Mouse (Mus musculus): Measurements from ENCODE around the gene Lss. TPM values are rescaled to one million over a fixed set of nuclear protein-coding genes. Genes with fewer than 3 reads are reported as not detected.
A peak's percentile ranks its signal among the peaks of the same experiment; 100 is the strongest.

The Lss gene
- total RNA-seq (2021): 10 to 100 TPM; 45.2 to 48.6 TPM

DNA sequence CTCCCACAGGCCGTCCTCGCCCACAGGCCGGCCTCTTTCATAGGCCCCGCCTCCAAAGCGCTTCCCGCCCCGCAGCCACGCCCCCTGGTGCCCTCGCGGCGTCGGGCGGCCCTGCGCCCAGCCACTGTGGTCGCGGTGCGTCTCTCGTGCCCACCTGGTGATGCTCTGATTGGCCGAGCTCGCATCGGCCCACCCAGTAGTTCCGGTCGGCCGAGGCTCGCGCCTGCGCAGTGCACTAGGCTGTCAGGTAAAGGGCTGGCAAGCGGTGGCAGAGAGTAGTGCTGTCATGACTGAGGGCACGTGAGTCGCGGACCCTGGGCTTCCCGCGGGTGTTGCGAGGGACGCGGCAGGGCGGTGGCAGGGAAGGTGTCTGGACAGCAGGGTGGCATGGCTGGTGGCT, at the start of gene Lss:
Lss (plus strand) TSS at position 214 of the 400 bp plus-strand sequence.
- DNase-seq (ENCODE audit: low spot score in 2 of 2): peak; percentile 97
- intact Hi-C loops (cut with DNase I): loop anchor here (5.0 kb wide), 1 partner anchor 201 kb away; no protein-coding TSS in a partner anchor

DNA sequence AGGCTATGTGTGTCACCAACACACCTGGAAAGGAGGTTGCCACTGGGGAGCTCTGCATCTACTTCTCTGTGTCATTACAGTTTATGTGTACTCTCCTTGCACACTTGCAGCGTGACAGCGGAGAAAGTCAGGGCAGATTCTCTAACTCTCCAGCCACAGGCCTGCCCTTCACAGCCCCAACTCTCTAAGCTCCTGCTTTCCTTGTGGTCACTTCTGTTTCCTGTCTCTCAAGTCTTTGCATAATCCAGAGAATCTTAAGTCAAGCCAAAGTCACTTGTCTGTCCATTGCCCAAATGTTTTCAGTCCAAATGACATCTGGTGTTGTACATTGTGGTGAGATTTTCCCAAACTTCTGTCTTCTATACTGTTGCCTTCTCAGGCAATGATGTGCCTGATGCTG, 45.1 kb upstream of the Lss start:
- intact Hi-C loops (cut with DNase I): no loop called here
- no peak for DNase-seq (ENCODE audit: low spot score in 2 of 2)

DNA sequence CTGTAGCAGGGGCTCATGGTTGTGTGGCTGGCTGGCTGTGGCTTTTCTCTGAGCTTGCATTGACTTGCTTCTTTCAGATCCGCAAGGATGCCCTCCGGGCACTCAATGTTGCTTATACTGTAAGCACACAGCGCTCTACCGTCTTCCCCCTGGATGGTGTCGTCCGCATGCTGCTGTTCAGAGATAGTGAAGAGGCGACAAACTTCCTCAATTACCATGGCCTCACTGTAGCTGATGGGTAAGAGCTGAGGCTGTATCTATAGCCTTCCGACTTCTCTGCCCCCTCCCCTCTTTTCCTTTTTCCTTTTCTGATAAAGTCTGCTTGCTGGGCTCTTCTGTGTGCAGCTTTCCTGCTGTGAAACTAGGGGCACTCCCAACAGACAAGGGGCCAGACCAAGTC, 43.1 kb upstream of the Lss start:
- no peak for DNase-seq (ENCODE audit: low spot score in 2 of 2)
- intact Hi-C loops (cut with DNase I): no loop called here

DNA sequence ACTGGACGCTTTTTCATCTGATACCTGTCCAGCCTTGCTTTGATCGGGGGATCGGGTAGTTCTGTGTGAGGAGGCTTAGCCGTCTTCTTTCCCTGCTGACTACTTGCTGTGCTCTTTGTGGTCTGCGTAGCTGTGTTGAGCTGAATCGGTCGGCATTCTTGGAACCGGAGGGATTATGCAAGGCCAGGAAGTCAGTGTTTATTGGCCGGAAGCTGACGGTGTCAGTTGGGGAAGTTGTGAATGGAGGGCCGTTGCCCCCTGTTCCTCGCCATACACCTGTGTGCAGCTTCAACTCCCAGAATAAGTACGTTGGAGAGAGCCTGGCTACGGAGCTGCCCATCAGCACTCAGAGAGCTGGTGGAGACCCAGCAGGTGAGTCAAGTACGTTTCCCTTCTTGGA, 42.2 kb upstream of the Lss start:
- intact Hi-C loops (cut with DNase I): no loop called here
- DNase-seq (ENCODE audit: low spot score in 2 of 2): no peak

DNA sequence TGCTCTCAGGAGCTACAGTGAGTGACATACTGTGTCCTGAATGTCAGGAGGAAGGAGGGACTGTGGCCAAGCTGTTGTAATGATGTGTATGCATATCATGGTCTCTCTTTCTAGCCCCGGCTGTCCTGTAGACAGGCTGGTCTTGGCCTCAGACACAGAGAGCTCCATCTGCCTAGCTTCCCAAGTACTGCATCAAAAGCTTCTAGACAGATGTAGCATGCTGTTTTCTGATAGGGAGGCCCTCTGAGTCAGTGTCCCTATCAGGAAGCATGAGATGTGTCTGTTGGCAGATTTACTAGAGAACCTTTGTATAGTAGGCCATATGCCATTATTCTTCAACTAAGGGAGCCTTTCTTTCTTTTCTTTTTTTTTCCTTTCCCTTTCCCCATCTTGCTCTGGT, 37.9 kb upstream of the Lss start:
- intact Hi-C loops (cut with DNase I): no loop called here
- no peak for DNase-seq (ENCODE audit: low spot score in 2 of 2)

DNA sequence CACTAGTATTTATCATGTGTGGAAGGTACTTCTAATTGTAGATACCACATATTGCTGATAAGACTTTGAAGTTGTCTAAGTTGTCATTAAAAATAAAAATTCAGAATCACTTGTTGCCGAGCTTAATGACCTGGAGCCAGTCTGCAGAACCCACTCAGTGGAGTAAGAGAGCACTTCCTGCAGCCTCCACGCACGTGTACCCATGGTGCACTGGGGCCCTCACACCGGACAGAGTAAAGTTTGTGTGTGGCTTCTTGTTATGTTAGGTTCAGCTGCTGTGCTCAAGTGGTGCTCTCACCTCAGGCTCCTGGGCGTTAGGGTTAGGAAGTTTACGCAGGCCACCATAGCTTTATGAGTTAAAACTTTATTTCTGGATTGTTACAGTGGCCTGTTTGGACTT, 35.9 kb upstream of the Lss start:
- intact Hi-C loops (cut with DNase I): no loop called here
- DNase-seq (ENCODE audit: low spot score in 2 of 2): no peak

DNA sequence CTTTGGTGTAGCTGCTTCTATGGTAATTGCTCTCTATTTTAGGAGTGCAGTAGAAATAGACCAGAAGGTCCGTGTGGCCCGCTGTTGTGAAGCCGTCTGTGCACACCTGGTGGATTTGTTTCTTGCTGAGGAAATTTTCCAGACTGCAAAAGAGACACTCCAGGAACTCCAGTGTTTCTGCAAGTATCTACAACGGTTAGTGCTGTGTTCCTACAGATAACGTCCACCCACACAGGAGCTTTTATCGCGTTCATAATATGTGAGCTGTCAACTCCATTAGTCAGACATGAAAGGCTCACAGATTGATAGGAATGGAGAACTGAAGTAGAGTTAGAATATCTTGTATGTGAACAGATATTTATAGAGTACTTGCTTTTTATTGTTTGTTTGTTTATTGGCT, 35.0 kb upstream of the Lss start:
- intact Hi-C loops (cut with DNase I): no loop called here
- DNase-seq (ENCODE audit: low spot score in 2 of 2): peak in 1 of 2 experiments; percentile 19

DNA sequence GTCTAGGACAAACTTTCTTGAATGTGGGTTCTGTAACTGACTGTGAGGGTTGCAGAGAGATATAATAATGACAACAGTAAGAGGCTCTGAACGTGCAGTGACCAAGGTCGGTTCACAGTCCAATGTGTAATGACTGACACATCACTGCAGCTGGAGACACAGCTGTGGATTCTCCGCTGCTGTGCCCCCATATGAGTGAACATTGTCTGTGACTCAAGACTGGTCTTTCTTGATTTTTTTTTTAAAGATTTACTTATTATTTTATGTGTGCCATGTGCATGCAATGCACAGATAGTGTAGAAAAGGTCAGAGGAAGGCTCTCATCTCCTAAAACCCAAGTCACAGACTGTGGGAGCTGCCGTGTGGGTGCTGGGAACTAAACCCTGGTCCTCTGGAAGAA, 33.9 kb upstream of the Lss start:
- intact Hi-C loops (cut with DNase I): no loop called here
- DNase-seq (ENCODE audit: low spot score in 2 of 2): no peak

DNA sequence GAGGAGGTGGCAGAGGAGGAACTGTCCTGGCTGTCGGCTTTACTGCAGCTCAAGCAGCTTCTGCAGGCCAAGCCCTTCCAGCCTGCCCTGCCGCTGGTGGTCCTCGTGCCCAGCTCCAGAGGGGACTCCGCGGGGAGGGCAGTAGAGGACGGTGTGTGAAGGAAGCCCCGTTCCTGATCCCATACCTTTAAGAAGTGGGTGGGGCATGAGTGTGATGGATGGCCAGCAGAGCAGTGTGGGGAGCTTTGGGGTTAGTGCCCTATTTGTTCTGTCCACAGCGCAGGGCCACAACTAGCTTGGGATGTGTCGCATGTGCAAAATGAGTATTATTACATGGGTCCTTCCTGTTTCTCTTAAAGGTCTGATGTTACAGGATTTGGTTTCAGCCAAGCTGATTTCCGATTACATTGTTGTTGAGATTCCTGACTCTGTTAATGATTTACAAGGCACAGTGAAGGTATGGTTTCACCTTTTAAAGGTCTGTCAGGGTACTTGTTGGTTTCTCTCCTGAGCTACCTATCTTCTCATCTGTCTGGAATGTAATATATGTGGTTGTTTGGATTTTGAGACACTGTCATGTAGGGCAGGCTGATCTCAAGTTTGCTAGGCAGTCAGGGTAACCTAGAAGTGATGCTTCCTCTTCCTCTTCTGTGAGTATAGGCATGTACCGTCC, 27.0 kb upstream of the Lss start:
- no peak for DNase-seq (ENCODE audit: low spot score in 2 of 2)
- intact Hi-C loops (cut with DNase I): no loop called here

DNA sequence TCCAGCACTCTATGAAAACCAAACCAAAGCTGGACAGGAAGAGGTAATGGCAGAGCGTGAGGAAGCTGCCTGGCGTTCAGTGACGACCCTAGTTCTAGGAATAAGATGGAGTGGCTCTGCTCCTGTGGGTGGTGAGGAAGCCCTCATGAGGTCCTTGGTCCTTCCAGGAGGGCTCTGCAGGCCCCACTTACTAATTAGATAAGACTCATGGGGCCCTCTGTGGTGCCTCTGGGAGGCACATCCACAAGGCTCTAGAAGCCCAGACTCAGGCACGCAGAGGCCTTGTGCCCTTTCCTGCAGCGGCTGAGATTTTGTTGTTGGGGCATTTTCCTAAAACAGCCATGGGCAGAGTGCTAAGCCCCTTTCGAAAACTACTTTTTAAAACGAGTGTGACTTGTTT, 25.5 kb upstream of the Lss start:
- intact Hi-C loops (cut with DNase I): no loop called here

DNA sequence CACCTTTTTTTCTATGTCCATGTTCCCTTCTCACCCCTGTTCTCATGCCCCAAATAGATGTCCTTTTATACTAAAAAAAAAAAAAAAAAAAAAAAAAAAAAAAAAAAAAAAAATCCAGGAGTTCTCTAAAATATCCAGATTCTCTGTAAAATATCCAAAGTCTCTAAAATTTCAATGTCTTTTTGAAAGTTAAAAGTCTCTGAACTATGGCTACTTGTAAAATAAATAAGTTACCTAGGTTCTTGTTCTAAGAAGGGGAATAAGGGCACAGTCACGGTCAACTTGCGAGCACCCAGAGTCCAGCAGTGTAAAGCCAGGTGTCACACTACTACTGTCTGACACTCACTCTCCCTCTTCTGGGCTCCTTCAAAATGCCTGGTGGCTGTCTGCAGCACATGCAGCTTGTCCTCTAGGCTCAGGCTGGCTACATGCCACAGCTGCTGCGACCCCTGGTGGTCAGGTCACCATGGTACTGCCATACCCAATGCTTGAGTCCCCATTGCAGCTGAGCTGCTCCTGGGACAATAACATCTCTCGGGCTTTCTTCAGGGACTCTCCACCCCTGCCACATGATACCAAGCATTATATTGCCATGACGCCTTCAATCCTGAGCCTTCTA, 18.3 kb upstream of the Lss start:
- intact Hi-C loops (cut with DNase I): no loop called here
- peak; percentile 32 to 36 for DNase-seq (ENCODE audit: low spot score in 2 of 2)

More for the DNA sequence above, 25.5 kb upstream of the Lss start:
- no peak for DNase-seq (ENCODE audit: low spot score in 2 of 2)

DNA sequence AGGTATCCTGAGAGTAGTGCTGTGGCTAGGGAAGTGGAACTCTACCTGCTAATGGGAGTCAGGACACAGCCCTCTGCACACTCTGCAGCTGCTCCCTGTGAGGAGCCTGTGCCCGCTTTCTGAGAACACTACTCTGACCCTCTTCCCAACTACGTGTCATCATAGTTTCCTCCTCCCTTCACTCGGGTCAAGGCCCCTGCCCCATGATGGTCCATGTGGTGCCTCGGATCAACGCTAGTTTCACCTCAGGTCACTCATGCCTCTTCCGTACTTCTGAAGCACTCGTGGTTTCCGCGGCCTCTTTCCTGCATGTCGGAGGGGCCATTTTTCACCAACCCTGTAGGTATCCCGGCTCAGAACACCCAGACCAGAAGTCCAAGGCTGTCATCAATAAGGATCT, 466 bp upstream of the Lss start:
- intact Hi-C loops (cut with DNase I): loop anchor here (5.0 kb wide), 1 partner anchor 201 kb away; no protein-coding TSS in a partner anchor
- no peak for DNase-seq (ENCODE audit: low spot score in 2 of 2)

DNA sequence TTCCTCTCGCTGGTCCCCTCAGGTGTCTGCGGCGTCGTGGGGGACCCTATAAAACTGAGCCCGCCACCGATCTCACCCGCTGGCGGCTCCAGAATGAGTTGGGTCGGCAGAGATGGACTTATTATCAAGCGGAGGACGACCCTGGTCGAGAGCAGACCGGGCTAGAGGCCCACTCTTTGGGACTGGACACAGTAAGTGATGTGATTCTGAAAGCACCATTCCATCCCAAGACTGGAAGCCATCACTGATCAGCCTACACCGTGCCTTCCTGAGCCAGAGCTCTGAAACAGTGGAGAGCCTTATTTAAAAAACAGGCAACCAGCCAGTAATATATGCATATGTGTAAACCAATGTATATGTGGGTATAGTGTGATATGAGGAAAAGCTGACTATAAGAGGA, 440 bp downstream of the Lss start:
- DNase-seq (ENCODE audit: low spot score in 2 of 2): no peak
- intact Hi-C loops (cut with DNase I): loop anchor here (5.0 kb wide), 1 partner anchor 200 kb away; no protein-coding TSS in a partner anchor

DNA sequence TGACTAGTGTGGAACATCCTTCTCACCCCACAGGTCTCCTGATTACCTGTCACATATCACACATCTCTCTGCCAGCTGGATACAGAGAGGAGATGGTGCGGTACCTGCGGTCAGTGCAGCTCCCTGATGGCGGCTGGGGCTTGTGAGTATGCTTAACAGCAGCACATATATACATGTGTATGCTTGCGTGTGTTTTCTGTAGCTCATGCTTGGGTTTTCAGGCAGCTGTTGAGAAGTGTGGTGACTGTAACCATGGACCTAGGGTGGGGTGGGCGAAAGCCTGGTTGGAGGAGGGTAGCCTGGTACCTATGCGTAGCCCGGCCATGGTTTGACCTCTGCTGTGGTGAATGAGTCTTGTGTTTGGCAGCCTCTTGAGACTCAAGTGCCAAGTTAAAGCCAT, 4.1 kb downstream of the Lss start:
- DNase-seq (ENCODE audit: low spot score in 2 of 2): no peak
- intact Hi-C loops (cut with DNase I): no loop called here

DNA sequence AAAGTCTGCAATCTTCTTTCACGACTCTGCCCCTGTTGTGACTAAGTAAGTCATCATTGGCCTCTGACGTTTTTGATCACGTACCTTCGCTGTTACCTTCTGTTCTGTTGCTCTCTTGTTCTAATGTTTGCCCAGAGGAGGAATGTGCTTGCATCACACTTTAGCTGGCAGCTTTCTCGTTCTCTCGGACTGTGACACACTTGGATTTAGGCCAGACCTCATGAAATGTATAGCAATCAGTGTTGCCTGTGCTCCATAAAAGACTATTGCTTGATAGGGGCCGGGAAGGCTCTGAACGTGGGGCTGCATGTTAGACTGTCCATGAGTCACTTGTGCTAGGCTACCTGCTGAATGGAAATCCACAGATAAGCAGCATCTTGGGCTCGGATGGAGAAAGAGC, 6.2 kb downstream of the Lss start:
- intact Hi-C loops (cut with DNase I): no loop called here
- no peak for DNase-seq (ENCODE audit: low spot score in 2 of 2)

DNA sequence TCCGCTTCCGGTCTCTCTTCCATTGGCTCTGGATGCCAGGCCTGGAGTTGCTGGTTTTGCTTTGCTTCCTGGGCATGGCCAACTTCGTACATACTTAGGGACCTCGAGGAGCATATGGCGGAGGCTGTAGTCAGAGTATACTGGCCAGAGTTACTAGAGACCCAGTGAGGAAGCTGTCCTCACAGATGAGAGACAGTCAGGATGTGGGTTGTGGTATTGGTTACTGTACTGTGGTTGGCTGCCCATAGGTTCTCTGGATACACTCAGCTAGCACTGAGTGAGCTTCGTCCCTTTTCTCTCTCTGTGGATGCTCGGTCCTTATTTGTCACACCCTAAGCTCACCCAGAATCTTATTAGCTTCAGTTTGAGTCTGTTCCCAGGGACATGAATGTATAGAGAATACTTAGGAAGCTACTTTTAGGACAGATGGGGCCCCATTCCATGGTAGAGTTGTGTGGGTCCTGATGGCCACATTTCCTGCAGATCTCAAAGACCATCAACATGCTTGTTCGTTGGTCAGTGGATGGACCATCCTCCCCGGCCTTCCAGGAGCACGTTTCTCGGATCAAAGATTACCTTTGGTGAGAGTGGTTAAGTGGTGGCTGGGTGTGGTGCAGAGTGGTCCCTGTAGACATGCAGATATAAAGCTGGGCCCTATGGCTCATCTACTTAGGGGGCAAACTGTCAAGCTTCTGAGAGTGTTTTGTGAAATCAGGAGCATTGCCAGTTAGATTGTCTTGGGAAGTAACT, 10.1 kb downstream of the Lss start:
- intact Hi-C loops (cut with DNase I): no loop called here

DNA sequence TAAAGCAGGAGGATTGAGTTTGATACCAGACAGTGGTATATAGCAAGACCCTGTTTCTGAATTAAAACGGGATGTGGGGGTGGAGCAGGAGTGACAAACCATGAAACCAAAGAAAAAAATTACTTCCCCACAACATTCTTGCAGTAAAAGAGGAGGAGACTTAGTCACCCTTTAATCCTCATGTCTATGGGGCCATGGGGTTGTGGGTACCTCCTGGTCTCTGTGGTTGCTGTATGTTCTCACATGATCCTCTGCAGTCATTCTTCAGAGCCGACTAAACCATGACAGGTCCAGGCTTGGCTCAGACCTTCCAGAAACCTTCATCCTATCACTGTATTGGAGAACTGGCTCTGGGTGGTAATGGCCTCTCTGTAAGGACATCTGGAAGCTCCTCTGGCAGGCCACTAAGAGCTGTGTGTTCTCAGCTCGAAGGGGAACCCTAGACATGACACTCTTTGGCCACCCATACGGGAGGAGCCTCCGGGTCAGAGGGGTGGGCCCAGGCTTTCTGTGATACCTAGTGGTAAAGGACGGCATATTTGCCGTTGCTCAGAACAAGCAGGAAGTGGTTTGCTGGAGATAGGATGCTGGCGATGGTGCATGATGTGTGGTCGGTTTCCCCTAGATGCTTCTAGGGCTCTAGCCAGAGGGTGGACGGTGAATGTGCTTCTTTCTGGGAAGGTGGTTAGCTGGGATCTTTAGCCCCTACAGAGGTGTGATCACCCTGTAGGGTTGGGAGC, 11.4 kb downstream of the Lss start:
- DNase-seq (ENCODE audit: low spot score in 2 of 2): no peak
- intact Hi-C loops (cut with DNase I): no loop called here

More for the DNA sequence above, 10.1 kb downstream of the Lss start:
- no peak for DNase-seq (ENCODE audit: low spot score in 2 of 2)

DNA sequence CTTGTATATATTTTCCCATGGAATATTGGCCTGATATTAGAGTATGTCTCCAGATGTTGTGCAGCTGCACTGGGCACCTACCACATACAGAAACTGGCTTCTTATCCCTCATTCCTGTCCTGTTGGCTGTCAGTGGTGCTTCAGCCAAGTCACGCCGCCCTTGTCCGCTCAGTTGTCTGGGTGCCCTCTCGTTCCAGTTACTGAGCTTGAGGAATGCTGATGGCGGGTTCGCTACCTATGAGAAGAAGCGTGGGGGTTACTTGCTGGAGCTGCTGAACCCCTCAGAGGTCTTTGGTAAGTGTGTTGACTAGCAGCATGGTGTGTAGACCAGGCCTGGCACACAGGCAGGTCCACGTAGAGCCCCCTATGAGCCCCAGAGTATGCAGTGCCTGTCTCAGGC, 15.2 kb downstream of the Lss start:
- no peak for DNase-seq (ENCODE audit: low spot score in 2 of 2)
- intact Hi-C loops (cut with DNase I): no loop called here

DNA sequence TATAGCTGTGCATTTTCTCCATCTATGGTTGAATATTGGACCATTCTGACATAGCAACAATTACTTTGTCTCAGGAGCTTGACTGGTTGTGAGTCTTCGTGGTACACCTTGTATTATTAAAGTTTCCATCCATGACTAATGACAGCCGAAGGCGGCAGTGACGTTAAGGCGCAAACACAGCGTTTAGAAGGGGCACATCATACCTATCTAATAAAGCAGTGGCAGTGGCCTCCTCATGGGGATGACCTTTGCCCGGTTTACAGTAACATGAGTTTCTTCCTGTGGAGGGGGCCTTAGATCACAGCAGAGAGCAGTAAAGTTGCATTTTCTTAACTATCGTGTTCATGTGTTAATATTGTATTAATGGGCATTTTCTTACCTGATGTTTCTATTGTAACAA, 16.8 kb downstream of the Lss start:
- intact Hi-C loops (cut with DNase I): no loop called here
- DNase-seq (ENCODE audit: low spot score in 2 of 2): no peak

DNA sequence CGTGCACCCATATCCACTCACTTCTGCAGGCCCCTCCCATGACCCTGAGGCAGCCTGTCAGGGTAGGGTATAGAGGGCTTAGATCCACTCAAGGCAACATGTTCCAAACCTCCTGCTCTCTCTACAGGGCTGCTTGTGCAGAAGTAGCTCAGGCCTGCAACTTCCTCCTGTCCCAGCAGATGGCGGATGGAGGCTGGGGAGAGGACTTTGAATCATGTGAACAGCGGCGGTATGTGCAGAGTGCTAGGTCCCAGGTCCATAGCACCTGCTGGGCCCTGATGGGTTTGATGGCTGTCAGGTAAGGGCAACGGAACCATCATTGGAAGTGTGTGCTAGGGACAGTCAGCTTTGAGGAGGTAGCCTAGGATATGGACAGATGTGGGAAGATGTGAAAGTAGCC, 19.1 kb downstream of the Lss start:
- intact Hi-C loops (cut with DNase I): loop anchor here (5.0 kb wide), 1 partner anchor 182 kb away; no protein-coding TSS in a partner anchor
- DNase-seq (ENCODE audit: low spot score in 2 of 2): no peak

All from left cerebral cortex, postnatal 36 days (tissue).